Mouse (Mus musculus) ES-E14 (cell line): ENCODE data around the gene Creb3l1. TPM values are rescaled to one million over a fixed set of nuclear protein-coding genes. Genes with fewer than 3 reads are reported as not detected.

ENCODE experiments used
- DNase-seq: peaks from one replicate; pipeline ENCODE4 v3.0.0-alpha.2; 2013; ENCODE audit warnings: low read depth, low spot score
- H3K27ac ChIP-seq: 2 replicates; pipeline ENCODE4 v1.5.1; 2012; ENCODE audit warnings: low read depth, mild to moderate bottlenecking, low read length, moderate library complexity, mixed read lengths; ENCODE audit not compliant: poor library complexity, insufficient read depth, severe bottlenecking
- H3K36me3 ChIP-seq: 2 replicates; pipeline ENCODE4 v1.6.1; 2012; ENCODE audit warnings: mild to moderate bottlenecking, low read length, moderate library complexity, mixed read lengths; ENCODE audit not compliant: control insufficient read depth, poor library complexity, insufficient read depth, severe bottlenecking
- H3K4me1 ChIP-seq, 2 experiments: fragments of 150-350 bp in 1 of 2; sonication (generic) in 1 of 2; 2 replicates each; pipeline ENCODE4 v1.6.1; 2012; ENCODE audit warnings: low read length in 2 of 2, mild to moderate bottlenecking in 1 of 2, mixed read lengths in 1 of 2; ENCODE audit not compliant: control insufficient read depth in 2 of 2, insufficient read depth in 2 of 2, poor library complexity in 1 of 2
- H3K4me3 ChIP-seq, 2 experiments: fragments of 150-350 bp in 1 of 2; sonication (generic) in 1 of 2; 2 replicates each; pipeline ENCODE4 v1.5.1; 2012; ENCODE audit warnings: low read length in 2 of 2, low read depth in 1 of 2, mild to moderate bottlenecking in 1 of 2, mixed read lengths in 1 of 2; ENCODE audit not compliant: insufficient read depth in 1 of 2, poor library complexity in 1 of 2, severe bottlenecking in 1 of 2
- H3K9ac ChIP-seq: 2 replicates; pipeline ENCODE4 v1.6.1; 2012; ENCODE audit warnings: low read depth, mild to moderate bottlenecking, low read length, mixed read lengths; ENCODE audit not compliant: poor library complexity, insufficient read depth, severe bottlenecking
- H3K9me3 ChIP-seq: fragments of 150-350 bp; sonication (generic); 2 replicates; pipeline ENCODE4 v1.6.1; 2012; ENCODE audit warnings: low read depth, mild to moderate bottlenecking, low read length; ENCODE audit not compliant: control insufficient read depth, insufficient read depth
- CHD2 ChIP-seq: IDR thresholded peaks from 2 replicates; pipeline ENCODE4 v1.6.1; 2014; ENCODE audit warnings: mild to moderate bottlenecking, low read depth, low read length, inconsistent platforms
- HCFC1 ChIP-seq: IDR thresholded peaks from 2 replicates; pipeline ENCODE4 v1.6.1; 2012; ENCODE audit warnings: low read length, inconsistent platforms, borderline replicate concordance; ENCODE audit not compliant: insufficient read depth
- MAFK ChIP-seq: IDR thresholded peaks from 2 replicates; pipeline ENCODE4 v1.6.1; 2014; ENCODE audit warnings: mild to moderate bottlenecking, low read depth, low read length, inconsistent platforms; ENCODE audit not compliant: insufficient read depth
- ZC3H11A ChIP-seq: IDR thresholded peaks from 2 replicates; pipeline ENCODE4 v1.6.1; 2012; ENCODE audit warnings: low read depth, mild to moderate bottlenecking, inconsistent platforms, low read length, borderline replicate concordance
- ZNF384 ChIP-seq: IDR thresholded peaks from 2 replicates; pipeline ENCODE4 v1.6.1; 2012; ENCODE audit warnings: low read depth, low read length, inconsistent platforms
- in situ Hi-C, 2 experiments: fragments of 600-800 bp; cut with MboI; formaldehyde crosslinking; loops; one replicate each; pipeline ENCODE4 v1.15.1; 2025; ENCODE audit warnings: low sequenced_read_pairs in 2 of 2, inconsistent platforms in 1 of 2; ENCODE audit not compliant: unreplicated experiment in 2 of 2
- total RNA-seq: library from RNA; depleted of rRNA; stranded (reverse); fragments of 300-350 nt; gene quantifications from 2 replicates; pipeline ENCODE4 v1.2.3, GENCODE M21; 2012

Gene Creb3l1
- total RNA-seq, 1 experiment = 5.4 TPM

DNA sequence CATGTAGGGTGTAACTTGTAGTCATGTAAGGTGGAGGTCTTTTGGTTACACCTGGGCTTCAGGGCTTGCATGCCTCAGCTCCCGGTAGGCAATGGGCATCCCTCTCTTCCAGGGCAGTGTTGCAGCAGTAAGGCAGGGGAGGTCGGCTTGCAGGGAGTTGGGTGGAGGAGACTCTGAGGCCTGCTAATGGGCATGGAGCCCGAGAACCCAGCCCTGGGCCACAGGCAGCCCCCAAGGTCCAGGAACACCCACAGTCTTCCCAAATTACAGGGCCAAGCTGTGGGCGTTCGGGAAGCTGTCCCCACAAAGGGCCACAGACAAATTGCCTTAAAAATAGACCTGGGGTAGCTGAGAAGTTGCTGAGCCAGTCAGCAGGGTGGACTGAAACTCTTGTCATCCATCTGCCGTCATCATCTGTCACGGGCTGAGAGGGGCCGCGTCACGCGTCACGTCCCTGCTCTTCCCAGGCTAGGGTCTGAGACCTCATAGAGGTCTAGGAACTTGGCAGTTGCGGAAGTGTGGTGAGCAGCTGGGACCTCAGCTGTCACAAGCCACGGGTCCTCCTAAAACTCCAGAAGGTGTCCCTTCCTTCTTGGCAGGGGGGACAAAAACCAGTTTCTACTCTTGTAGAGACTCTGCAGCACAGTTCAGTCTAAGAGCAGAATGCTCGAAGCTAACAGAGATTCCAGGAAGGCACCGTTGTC, 26.2 kb downstream of the Creb3l1 start:
- Histone ChIP-seq H3K9me3 (no peaks in the 10 kb centered on the region), H3K27ac (no peak overlapping the region), H3K36me3 (no peaks in the 10 kb centered on the region), H3K4me3 (no peak overlapping the region), H3K4me1 (peaks cover 0 to 2% of the 10 kb centered on the region in 2 experiments; a peak in 1 of 4 replicates), H3K9ac (no peak overlapping the region)
- TF ChIP-seq HCFC1 (no peak), MAFK (no peak), CHD2 (no peak), ZC3H11A (no peak), ZNF384 (no peak)
- no peak for DNase-seq
- in situ Hi-C loops = loop anchor here in 1 of 2 experiments (25.0 kb wide), 1 partner anchor 339 kb away; no protein-coding TSS in a partner anchor

DNA sequence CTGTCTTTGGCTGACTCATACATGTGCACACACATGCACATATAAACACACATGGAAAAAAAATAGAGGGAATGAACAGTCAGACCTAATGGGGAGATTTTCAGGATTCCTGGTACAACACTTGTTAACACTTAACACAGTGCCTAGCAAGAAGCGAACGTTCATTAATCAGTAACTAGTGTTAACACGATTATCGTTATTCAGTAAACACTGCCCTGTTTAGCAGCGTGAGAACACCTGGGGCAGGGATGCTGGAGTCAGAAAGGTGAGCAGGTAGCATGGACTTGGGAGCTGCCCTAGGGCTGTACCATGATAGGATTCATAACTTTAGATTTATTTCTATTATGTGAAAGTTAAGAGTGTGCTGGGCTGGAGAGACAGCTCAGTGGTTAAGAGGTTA, 28.3 kb downstream of the Creb3l1 start:
- TF ChIP-seq CHD2 = no peak
- no peak for TF ChIP-seq MAFK
- TF ChIP-seq ZC3H11A = no peak
- no peak for TF ChIP-seq ZNF384
- no peak for TF ChIP-seq HCFC1
- Histone ChIP-seq H3K27ac (no peak overlapping the region), H3K4me3 (no peak overlapping the region), H3K9me3 (no peaks in the 10 kb centered on the region), H3K9ac (no peak overlapping the region), H3K4me1 (peaks cover 0 to 2% of the 10 kb centered on the region in 2 experiments; a peak in 1 of 4 replicates), H3K36me3 (no peaks in the 10 kb centered on the region)
- no peak for DNase-seq
- in situ Hi-C loops = loop anchor here in 1 of 2 experiments (25.0 kb wide), 1 partner anchor 341 kb away; no protein-coding TSS in a partner anchor

DNA sequence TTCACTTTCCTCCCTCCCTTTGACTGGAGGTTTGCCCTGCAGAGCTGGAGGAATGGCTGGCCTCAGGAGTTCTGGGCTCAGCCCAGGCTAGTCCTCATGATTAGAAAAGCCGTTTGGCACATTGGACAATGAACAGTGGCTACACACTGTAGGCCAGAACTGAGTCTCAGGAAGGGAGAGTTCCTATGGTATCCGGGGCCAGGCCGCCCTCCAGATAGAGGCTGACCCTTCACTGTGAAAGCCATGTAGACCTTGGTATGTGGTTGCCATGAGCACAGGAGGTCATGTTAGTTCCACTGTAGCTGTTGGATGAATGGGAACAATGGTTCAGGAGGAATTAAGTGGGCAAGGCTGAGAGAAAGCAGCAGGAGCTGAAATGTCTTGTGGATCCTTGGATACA, 30.9 kb downstream of the Creb3l1 start:
- no peaks in the 10 kb centered on the region for H3K9me3 ChIP-seq

GRCm38 (mm10) chr2:91989750-91990149, 34.6 kb downstream of the Creb3l1 start:
- H3K4me1 ChIP-seq = peaks cover 2 to 9% of the 10 kb centered on the region in 2 experiments; a peak in 2 of 4 replicates
- H3K9me3 ChIP-seq = no peaks in the 10 kb centered on the region
- H3K36me3 ChIP-seq = no peaks in the 10 kb centered on the region; the same call in 1 of the 2 replicates
- TF ChIP-seq MAFK (no peak), HCFC1 (no peak), ZC3H11A (no peak), ZNF384 (no peak), CHD2 (no peak)
- peak; percentile 59 for DNase-seq
- in situ Hi-C loops = loop anchor here in 1 of 2 experiments (25.0 kb wide), 1 partner anchor 348 kb away; no protein-coding TSS in a partner anchor
- no peak overlapping the region for H3K9ac ChIP-seq
- H3K27ac ChIP-seq = no peak overlapping the region
- H3K4me3 ChIP-seq = no peak overlapping the region

More for the DNA sequence above, 30.9 kb downstream of the Creb3l1 start:
- TF ChIP-seq HCFC1 (no peak), ZNF384 (no peak), CHD2 (no peak), ZC3H11A (no peak), MAFK (no peak)
- Histone ChIP-seq H3K4me1 (peaks cover 0 to 2% of the 10 kb centered on the region in 2 experiments; a peak in 1 of 4 replicates), H3K4me3 (no peak overlapping the region), H3K9ac (no peak overlapping the region), H3K27ac (no peak overlapping the region), H3K36me3 (no peaks in the 10 kb centered on the region; the same call in 1 of the 2 replicates)
- no peak for DNase-seq
- in situ Hi-C loops = loop anchor here in 1 of 2 experiments (25.0 kb wide), 1 partner anchor 344 kb away; no protein-coding TSS in a partner anchor
